ENCODE assay signal across 37 mouse cellular contexts in the genomic region with DNA sequence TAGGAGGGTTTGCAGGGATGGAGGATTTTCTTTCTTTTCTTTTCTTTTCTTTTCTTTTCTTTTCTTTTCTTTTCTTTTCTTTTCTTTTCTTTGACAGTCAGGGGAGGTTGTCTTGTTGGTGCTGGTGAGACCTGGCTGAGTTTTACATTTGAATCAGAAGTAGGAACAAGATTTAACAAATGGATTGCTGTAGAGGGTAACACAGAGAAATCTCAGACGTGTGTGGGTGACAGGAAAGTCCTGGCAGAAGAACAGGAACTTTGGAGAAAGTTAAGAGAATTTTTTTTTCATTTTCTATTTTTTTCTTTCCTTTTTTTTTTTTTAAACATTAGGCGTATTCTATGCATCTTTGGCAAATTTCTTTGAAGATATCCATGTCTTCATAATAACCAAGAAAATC. TPM values are rescaled to one million over a fixed set of nuclear protein-coding genes. Genes with fewer than 3 reads are reported as not detected.
"Had no signal": no experiment of that assay in that cellular context is flagged by ENCODE, and none has a peak within 500 bp of the region (broad histone marks: within the 10 kb centered on the region; RNA-seq: fewer than 3 reads in every experiment).

No protein-coding gene starts in this region.

- H3K27me3 ChIP-seq: limb, embryonic 12.5 days; limb, embryonic 13.5 days; limb, embryonic 15.5 days; liver, embryonic 12.5 days; liver, embryonic 13.5 days; liver, embryonic 15.5 days; lung, embryonic 15.5 days; megakaryocyte, embryonic 14.5 days; midbrain, embryonic 12.5 days; midbrain, embryonic 13.5 days; midbrain, embryonic 15.5 days; neural tube, embryonic 12.5 days; neural tube, embryonic 13.5 days had no signal

- H3K36me3 ChIP-seq: limb, embryonic 10.5 days; limb, embryonic 12.5 days; limb, embryonic 13.5 days; limb, embryonic 15.5 days; liver, embryonic 12.5 days; liver, embryonic 13.5 days; liver, embryonic 15.5 days; lung, embryonic 15.5 days; midbrain, embryonic 10.5 days; midbrain, embryonic 12.5 days; midbrain, embryonic 13.5 days; midbrain, embryonic 15.5 days; neural tube, embryonic 12.5 days; neural tube, embryonic 13.5 days had no signal

- H3K9ac ChIP-seq: limb, embryonic 12.5 days; limb, embryonic 13.5 days; limb, embryonic 15.5 days; liver, embryonic 12.5 days; liver, embryonic 13.5 days; liver, embryonic 14.5 days; liver, embryonic 15.5 days; liver, postnatal 0 days; lung, embryonic 14.5 days; lung, embryonic 15.5 days; midbrain, embryonic 12.5 days; midbrain, embryonic 13.5 days; midbrain, embryonic 15.5 days; neural tube, embryonic 12.5 days; neural tube, embryonic 13.5 days had no signal

- DNase-seq: left cerebral cortex, postnatal 4 days; liver; liver, embryonic 13.5 days; liver, postnatal 0 days; lung, adult 18-20 months; lung, adult 2 months; lung, embryonic 14.5 days; lung, postnatal 10 days; lung, postnatal 14 days; lung, postnatal 36 days; lung, postnatal 4 days; midbrain, embryonic 14.5 days had no signal

- ATAC-seq: liver, embryonic 12.5 days; liver, postnatal 0 days; lung, postnatal 0 days; midbrain, embryonic 13.5 days; midbrain, embryonic 15.5 days had no signal

- H3K4me2 ChIP-seq: limb, embryonic 12.5 days; limb, embryonic 13.5 days; limb, embryonic 15.5 days; liver, embryonic 11.5 days; liver, embryonic 12.5 days; liver, embryonic 13.5 days; liver, embryonic 15.5 days; lung, embryonic 14.5 days; lung, embryonic 15.5 days; midbrain, embryonic 12.5 days; midbrain, embryonic 13.5 days; midbrain, embryonic 15.5 days; neural tube, embryonic 12.5 days; neural tube, embryonic 13.5 days had no signal

- H3K9me3 ChIP-seq: limb, embryonic 10.5 days; limb, embryonic 12.5 days; limb, embryonic 13.5 days; limb, embryonic 15.5 days; liver, embryonic 12.5 days; liver, embryonic 13.5 days; liver, embryonic 15.5 days; lung, embryonic 15.5 days; megakaryocyte, embryonic 14.5 days; midbrain, embryonic 10.5 days; midbrain, embryonic 12.5 days; midbrain, embryonic 13.5 days; midbrain, embryonic 15.5 days; neural tube, embryonic 12.5 days; neural tube, embryonic 13.5 days had no signal

- H3K4me3 ChIP-seq: limb, embryonic 10.5 days; limb, embryonic 12.5 days; limb, embryonic 13.5 days; limb, embryonic 15.5 days; liver, embryonic 12.5 days; liver, embryonic 13.5 days; liver, embryonic 15.5 days; lung, embryonic 15.5 days; megakaryocyte, embryonic 14.5 days; midbrain, embryonic 10.5 days; midbrain, embryonic 12.5 days; midbrain, embryonic 13.5 days; midbrain, embryonic 15.5 days; myocyte; neural tube, embryonic 12.5 days; neural tube, embryonic 13.5 days had no signal

- H3K27ac ChIP-seq: limb, embryonic 10.5 days; limb, embryonic 12.5 days; limb, embryonic 13.5 days; limb, embryonic 15.5 days; liver, embryonic 12.5 days; liver, embryonic 13.5 days; liver, embryonic 14.5 days; liver, embryonic 15.5 days; lung, embryonic 15.5 days; macrophage; midbrain, embryonic 10.5 days; midbrain, embryonic 12.5 days; midbrain, embryonic 13.5 days; midbrain, embryonic 15.5 days; neural tube, embryonic 12.5 days; neural tube, embryonic 13.5 days had no signal

- H3K4me1 ChIP-seq: limb, embryonic 10.5 days; limb, embryonic 12.5 days; limb, embryonic 13.5 days; limb, embryonic 15.5 days; liver, embryonic 12.5 days; liver, embryonic 13.5 days; liver, embryonic 15.5 days; lung, embryonic 15.5 days; megakaryocyte, embryonic 14.5 days; midbrain, embryonic 12.5 days; midbrain, embryonic 15.5 days; neural tube, embryonic 12.5 days; neural tube, embryonic 13.5 days had no signal

RNA-seq across cellular contexts. Expression of a gene that starts 41.8 kb away (rescaled TPM):
- total RNA-seq: liver, adult 2 months; megakaryocyte progenitor cell, adult 5-6 weeks; megakaryocyte, adult 5-6 weeks; megakaryocyte-erythroid progenitor cell, adult 5-6 weeks; monocyte, adult 5-6 weeks had no signal
- polyA plus RNA-seq: limb, embryonic 10.5 days; limb, embryonic 11.5 days; liver, adult 2 months; liver, embryonic 12.5 days; liver, postnatal 0 days; lung, adult 2 months; macrophage; myocyte had no signal
